ENCODE assay signal across 8 mouse cellular contexts in genomic region chr4:41713197-41714067, GRCm38 (mm10). TPM values are rescaled to one million over a fixed set of nuclear protein-coding genes. Genes with fewer than 3 reads are reported as not detected.
DNase-seq lines count a peak whose midpoint lies in the region; ATAC-seq and TF ChIP-seq lines count a peak whose summit lies in the region.

Gene Rpp25l, minus strand, starts transcription at chr4:41713534.

- no peak for TF ChIP-seq CTCF in Patski (IDR thresholded peaks at IDR 0.05)

- H3K27ac ChIP-seq in hindbrain, embryonic 12.5 days: peak within 1 kb of the TSS; percentile 82

- no peaks in the 10 kb centered on the region for H3K27me3 ChIP-seq in Patski
- H3K27me3 ChIP-seq in hindbrain, embryonic 12.5 days: no peaks in the 10 kb centered on the region

- peak within 1 kb of the TSS; percentile 80 for H3K9ac ChIP-seq in hindbrain, embryonic 12.5 days

- H3K4me1 ChIP-seq in hindbrain, embryonic 12.5 days: peaks cover 28% of the 10 kb centered on the region

- peak within 1 kb of the TSS; percentile 84 for H3K4me2 ChIP-seq in hindbrain, embryonic 12.5 days (replicated peaks)

- under 1% methylated on average over 61 of the region's 61 CpGs for WGBS in hindbrain, embryonic 12.5 days

- H3K4me3 ChIP-seq in hindbrain, embryonic 12.5 days: peak within 1 kb of the TSS; percentile 77

- in situ Hi-C loops in Patski (cut with MboI; ENCODE audit: low pct_unique_long_range_greater_than_20kb): loop anchor here (25.0 kb wide), 1 partner anchor 576 kb away; the partner anchor contains the start of gene Ube2r2

- POLR2A ChIA-PET in Patski (lab: Charles Lee): interaction anchor here (1.3 to 2.5 kb wide), 2 partner anchors 10 to 27 kb away, joined by 3 to 7 read pairs; partner anchors contain the start of gene Dctn3

- CTCF ChIA-PET in Patski (lab: Charles Lee): interaction anchor here (1.2 to 6.5 kb wide), 3 partner anchors 24 to 205 kb away, joined by 3 to 40 read pairs (median 4); no protein-coding TSS in a partner anchor

- ATAC-seq in Patski: no peak
- peak; percentile 64 for ATAC-seq in hindbrain, embryonic 12.5 days (ENCODE audit: low FRiP score)

- H3K36me3 ChIP-seq in hindbrain, embryonic 12.5 days: peaks cover 22% of the 10 kb centered on the region

- no peak for DNase-seq in Patski (ENCODE audit: low read depth, low spot score)
- DNase-seq in cerebellum, postnatal 10 days: peak; percentile 94 to 95
- peak; percentile 72 to 81 for DNase-seq in frontal cortex, postnatal 14 days (ENCODE audit: low spot score in 2 of 2)
- peak; percentile 86 to 87 for DNase-seq in layer of hippocampus, postnatal 14 days (ENCODE audit: low spot score in 2 of 2)
- DNase-seq in lung, postnatal 36 days: peak; percentile 88
- DNase-seq in retina, embryonic 14.5 days (ENCODE audit: low spot score): peak; percentile 92
- peak; percentile 70 to 86 for DNase-seq in urinary bladder, adult 18-20 months (ENCODE audit: low spot score in 2 of 2)

- H3K9me3 ChIP-seq in hindbrain, embryonic 12.5 days (replicated peaks): no peaks in the 10 kb centered on the region

RNA-seq across cellular contexts. Expression of gene Rpp25l, which starts in this region (rescaled TPM):
- polyA plus RNA-seq in Patski (2021): 27.2 TPM
- polyA plus RNA-seq in hindbrain, embryonic 12.5 days (2016; fragmentation: Nextera tagmentation; extraction: Ambion mirVana): 55.6 and 66.5 TPM in 2 replicates
- total RNA-seq in layer of hippocampus, postnatal 14 days (2021): 10 to 100 TPM; 26.7 to 31.1 TPM
